ENCODE assay signal across 8 mouse cellular contexts in the genomic region with DNA sequence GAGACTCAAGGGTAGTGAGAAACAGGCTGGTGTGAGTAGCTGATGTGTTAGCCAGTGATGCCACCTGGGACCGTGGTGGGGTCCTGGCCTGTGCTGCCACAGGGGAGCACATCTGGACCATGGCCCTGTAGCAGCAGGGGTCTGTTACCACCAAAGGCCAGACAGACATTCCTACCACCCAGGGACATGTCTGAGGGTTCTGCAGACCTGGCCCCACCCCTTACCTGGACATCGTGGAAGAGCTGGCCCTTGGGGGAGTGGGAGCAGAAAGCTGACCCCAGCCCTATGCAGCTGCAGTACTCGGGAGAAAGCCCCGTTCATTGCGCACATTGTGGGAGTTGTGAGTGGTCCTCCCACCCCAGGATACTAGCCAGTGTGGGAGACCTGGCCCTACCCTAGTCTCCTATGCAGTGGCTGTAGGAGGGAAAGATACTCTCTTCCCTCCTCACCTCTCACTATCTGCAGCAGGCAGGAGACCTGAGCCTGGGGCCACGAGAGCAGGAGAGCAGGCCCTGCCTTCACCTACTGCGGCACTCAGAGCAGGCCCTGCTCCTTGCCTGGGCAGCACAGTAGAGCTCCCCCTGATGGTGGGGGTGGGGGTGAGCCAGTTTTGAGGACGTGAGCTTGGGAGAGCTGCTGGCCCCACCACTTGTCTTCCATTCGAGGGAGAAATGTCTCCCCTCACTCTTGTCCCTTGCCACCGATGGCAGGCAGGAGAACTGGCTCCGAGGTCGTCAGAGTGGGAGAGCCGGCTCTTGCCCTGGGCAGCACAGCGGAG.
DNase-seq lines count a peak whose midpoint lies in the region; ATAC-seq lines count a peak whose summit lies in the region.

No protein-coding gene starts in this region.

- H3K27me3 ChIP-seq in heart, embryonic 10.5 days (ENCODE audit: insufficient read depth, poor library complexity, severe bottlenecking) = no peaks in the 10 kb centered on the region
- H3K27me3 ChIP-seq in hindbrain, embryonic 11.5 days (ENCODE audit: control insufficient read depth, insufficient read depth, low read length) = no peaks in the 10 kb centered on the region
- no peaks in the 10 kb centered on the region for H3K27me3 ChIP-seq in midbrain, embryonic 11.5 days (ENCODE audit: control insufficient read depth, insufficient read depth, low read length)

- H3K4me3 ChIP-seq in heart, embryonic 10.5 days = no peak overlapping the region
- H3K4me3 ChIP-seq in hindbrain, embryonic 11.5 days (ENCODE audit: low read depth, low read length) = no peak overlapping the region
- H3K4me3 ChIP-seq in midbrain, embryonic 11.5 days (ENCODE audit: low read depth, low read length) = no peak overlapping the region

- 0 out of 2 replicates have a peak, but pooled peaks cover 5% of the 10 kb centered on the region for H3K4me1 ChIP-seq in heart, embryonic 10.5 days
- H3K4me1 ChIP-seq in hindbrain, embryonic 11.5 days (replicated peaks; ENCODE audit: control insufficient read depth, insufficient read depth, low read length) = no peaks in the 10 kb centered on the region
- H3K4me1 ChIP-seq in midbrain, embryonic 11.5 days (ENCODE audit: control insufficient read depth, insufficient read depth, low read length) = no peaks in the 10 kb centered on the region

- H3K9me3 ChIP-seq in heart, embryonic 10.5 days = no peaks in the 10 kb centered on the region
- no peaks in the 10 kb centered on the region for H3K9me3 ChIP-seq in hindbrain, embryonic 11.5 days (ENCODE audit: control insufficient read depth, low read length)
- H3K9me3 ChIP-seq in midbrain, embryonic 11.5 days (ENCODE audit: control insufficient read depth, low read length) = no peaks in the 10 kb centered on the region

- no peak for DNase-seq in heart, embryonic 10.5 days (ENCODE audit: low spot score)
- no peak for DNase-seq in heart, postnatal 14 days
- DNase-seq in ZHBTc4 (ENCODE audit: low read depth, low spot score) = peak; percentile 39
- DNase-seq in hindbrain, embryonic 11.5 days (ENCODE audit: low spot score) = no peak
- no peak for DNase-seq in midbrain, embryonic 11.5 days (ENCODE audit: low spot score, missing footprints)
- DNase-seq in layer of hippocampus, adult 11-12 months (ENCODE audit: low spot score) = no peak
- DNase-seq in frontal cortex, postnatal 25 days (ENCODE audit: low spot score in 2 of 2) = no peak

- intact Hi-C loops in heart, postnatal 14 days (cut with DNase I) = loop anchor here (1.0 to 10.0 kb wide), 3 partner anchors 37 to 491 kb away; partner anchors contain the start of gene Olfml3

- no peaks in the 10 kb centered on the region for H3K36me3 ChIP-seq in heart, embryonic 10.5 days
- H3K36me3 ChIP-seq in hindbrain, embryonic 11.5 days (ENCODE audit: control insufficient read depth, insufficient read depth, low read length) = no peaks in the 10 kb centered on the region
- H3K36me3 ChIP-seq in midbrain, embryonic 11.5 days (ENCODE audit: control insufficient read depth, insufficient read depth, low read length) = no peaks in the 10 kb centered on the region

- peak; percentile 53; the same call in 1 of the 2 replicates for ATAC-seq in hindbrain, embryonic 11.5 days (ENCODE audit: low FRiP score)
- peak; percentile 74 for ATAC-seq in midbrain, embryonic 11.5 days (ENCODE audit: low FRiP score)
- ATAC-seq in frontal cortex, adult (ENCODE audit: low TSS enrichment) = no peak; the same call in 1 of the 2 replicates

- H3K4me2 ChIP-seq in hindbrain, embryonic 11.5 days (replicated peaks; ENCODE audit: low read depth, low read length) = no peak overlapping the region
- H3K4me2 ChIP-seq in midbrain, embryonic 11.5 days = no peak overlapping the region

- 0 out of 2 replicates have a peak overlapping the region, but pooled peaks have one; percentile 22 for H3K27ac ChIP-seq in heart, embryonic 10.5 days
- no peak overlapping the region for H3K27ac ChIP-seq in hindbrain, embryonic 11.5 days (ENCODE audit: low read depth, low read length)
- H3K27ac ChIP-seq in midbrain, embryonic 11.5 days (ENCODE audit: low read depth, low read length) = no peak overlapping the region

- 79% methylated on average over 14 of the region's 14 CpGs for WGBS in heart, embryonic 10.5 days
- WGBS in hindbrain, embryonic 11.5 days = 82% methylated on average over 14 of the region's 14 CpGs
- 83% methylated on average over 14 of the region's 14 CpGs for WGBS in midbrain, embryonic 11.5 days

- H3K9ac ChIP-seq in hindbrain, embryonic 11.5 days (ENCODE audit: low read depth, low read length) = no peak overlapping the region
- no peak overlapping the region for H3K9ac ChIP-seq in midbrain, embryonic 11.5 days (ENCODE audit: low read length)
